Mouse (Mus musculus) limb, embryonic 14.5 days (tissue): Measurements from ENCODE around the gene Igf1r. TPM values are rescaled to one million over a fixed set of nuclear protein-coding genes. Genes with fewer than 3 reads are reported as not detected.

Experiments
- ATAC-seq: fragments of 200-750 bp; cut with Nextera tagmentation; 2 replicates; pipeline ENCODE4 v1.8.0; 2017; ENCODE audit warnings: low read depth, moderate number of reproducible peaks, moderate TSS enrichment; ENCODE audit not compliant: low FRiP score
- DNase-seq: peaks from one replicate; pipeline ENCODE4 v3.0.0-alpha.2; 2015; ENCODE audit warnings: low spot score
- H3K27ac ChIP-seq: fragments of 300-500 bp; sonication (generic); replicated peaks from 2 replicates; pipeline ENCODE4 v1.5.1; 2014; ENCODE audit warnings: low read depth, mild to moderate bottlenecking, low read length, moderate library complexity, mixed read lengths
- H3K27me3 ChIP-seq: fragments of 300-500 bp; sonication (generic); 2 replicates; pipeline ENCODE4 v1.6.1; 2014; ENCODE audit warnings: low read length, mixed read lengths; ENCODE audit not compliant: control insufficient read depth, insufficient read depth
- H3K36me3 ChIP-seq: fragments of 300-500 bp; sonication (generic); 2 replicates; pipeline ENCODE4 v1.6.1; 2014; ENCODE audit warnings: mild to moderate bottlenecking, low read length, moderate library complexity, mixed read lengths; ENCODE audit not compliant: control insufficient read depth, insufficient read depth
- H3K4me1 ChIP-seq: fragments of 300-500 bp; sonication (generic); 2 replicates; pipeline ENCODE4 v1.6.1; 2014; ENCODE audit warnings: antibody characterized with exemption, low read length, mixed read lengths; ENCODE audit not compliant: control insufficient read depth, insufficient read depth
- H3K4me2 ChIP-seq: fragments of 300-500 bp; sonication (generic); replicated peaks from 2 replicates; pipeline ENCODE4 v1.6.1; 2014; ENCODE audit warnings: low read depth, mild to moderate bottlenecking, low read length, moderate library complexity; ENCODE audit not compliant: severe bottlenecking
- H3K4me3 ChIP-seq: fragments of 300-500 bp; sonication (generic); replicated peaks from 2 replicates; pipeline ENCODE4 v1.5.1; 2014; ENCODE audit warnings: low read length
- H3K9ac ChIP-seq: fragments of 300-500 bp; sonication (generic); 2 replicates; pipeline ENCODE4 v1.6.1; 2014; ENCODE audit warnings: mild to moderate bottlenecking, low read depth, low read length, moderate library complexity; ENCODE audit not compliant: severe bottlenecking
- H3K9me3 ChIP-seq: fragments of 300-500 bp; sonication (generic); 2 replicates; pipeline ENCODE4 v1.6.1; 2016; ENCODE audit warnings: low read length; ENCODE audit not compliant: control insufficient read depth
- POLR2A ChIP-seq: fragments of 200-500 bp; IDR thresholded peaks from 2 replicates; pipeline ENCODE4 v1.8.0; 2012; ENCODE audit warnings: inconsistent platforms, mild to moderate bottlenecking, moderate library complexity, borderline replicate concordance; ENCODE audit not compliant: insufficient read depth, insufficient read length; ENCODE audit errors: extremely low read depth
- WGBS: fragments of 180-500 bp; shearing (Covaris S2); extraction: QIAGEN DNeasy Blood & Tissue Kit; methylation state at CpG from one replicate; pipeline ENCODE4 v1.1.7; 2014; 5-methylcytosine and 5-hydroxymethylcytosine counted together
- polyA plus RNA-seq, 2 experiments: library from polyadenylated mRNA; depleted of rRNA in 1 of 2; stranded (reverse) in 1 of 2; unstranded in 1 of 2; fragments of >200 nt; fragmentation: Nextera tagmentation in 1 of 2; extraction: Ambion mirVana in 1 of 2; gene quantifications; 2 replicates each; pipeline versions ENCODE4 v1.2.1 to v1.2.3; 2012 to 2014

Igf1r gene
- polyA plus RNA-seq, 2 experiments: 22.5 to 34.6 TPM

- Histone ChIP-seq H3K27me3 (no peaks in the 10 kb centered on the region), H3K4me1 (peaks cover 17% of the 10 kb centered on the region; the same call in 1 of the 2 replicates), H3K9me3 (no peaks in the 10 kb centered on the region), H3K27ac (no peak overlapping the region), H3K4me2 (no peak overlapping the region), H3K36me3 (0 out of 2 replicates have a peak, but pooled peaks cover 3% of the 10 kb centered on the region), H3K4me3 (no peak overlapping the region), H3K9ac (no peak overlapping the region)
- DNase-seq (no peak), ATAC-seq (no peak)
- WGBS: 45% methylated on average over 2 of the region's 2 CpGs
- no peak for TF ChIP-seq POLR2A
Observed at GRCm38 (mm10) chr7:67989376-67989775, 36.7 kb downstream of the Igf1r start.

- Histone ChIP-seq H3K36me3 (no peaks in the 10 kb centered on the region), H3K27me3 (no peaks in the 10 kb centered on the region), H3K4me3 (no peak overlapping the region), H3K9ac (no peak overlapping the region), H3K27ac (no peak overlapping the region), H3K4me1 (peaks cover 20% of the 10 kb centered on the region), H3K4me2 (no peak overlapping the region), H3K9me3 (no peaks in the 10 kb centered on the region)
- no peak for TF ChIP-seq POLR2A
- ATAC-seq (no peak), DNase-seq (no peak)
- 89% methylated on average over 4 of the region's 4 CpGs for WGBS
Observed at GRCm38 (mm10) chr7:67993614-67994013, 41.0 kb downstream of the Igf1r start.

GRCm38 (mm10) chr7:67994346-67994858, 41.8 kb downstream of the Igf1r start:
- no peaks in the 10 kb centered on the region for H3K36me3 ChIP-seq
- ATAC-seq (no peak), DNase-seq (no peak)
- no peaks in the 10 kb centered on the region for H3K9me3 ChIP-seq
- peaks cover 28% of the 10 kb centered on the region for H3K4me1 ChIP-seq
- H3K4me3 ChIP-seq: no peak overlapping the region
- no peak overlapping the region for H3K9ac ChIP-seq
- no peak for TF ChIP-seq POLR2A
- no peaks in the 10 kb centered on the region for H3K27me3 ChIP-seq
- no peak overlapping the region for H3K4me2 ChIP-seq
- H3K27ac ChIP-seq: no peak overlapping the region
- 83% methylated on average over 7 of the region's 7 CpGs for WGBS

- 54% methylated on average over 8 of the region's 8 CpGs for WGBS
- no peaks in the 10 kb centered on the region for H3K9me3 ChIP-seq
- H3K9ac ChIP-seq: no peak overlapping the region
- no peak for ATAC-seq
- no peaks in the 10 kb centered on the region for H3K27me3 ChIP-seq
- H3K4me2 ChIP-seq: no peak overlapping the region
- no peak overlapping the region for H3K27ac ChIP-seq
- H3K4me3 ChIP-seq: no peak overlapping the region
- H3K36me3 ChIP-seq: no peaks in the 10 kb centered on the region
- peaks cover 28% of the 10 kb centered on the region for H3K4me1 ChIP-seq
- DNase-seq: no peak
- no peak for TF ChIP-seq POLR2A
Observed at GRCm38 (mm10) chr7:67995276-67995675, 42.6 kb downstream of the Igf1r start.

- ATAC-seq (no peak), DNase-seq (no peak)
- no peaks in the 10 kb centered on the region for H3K27me3 ChIP-seq
- H3K9ac ChIP-seq: no peak overlapping the region
- WGBS: 47% methylated on average over 12 of the region's 12 CpGs
- H3K27ac ChIP-seq: no peak overlapping the region
- no peak overlapping the region for H3K4me2 ChIP-seq
- peaks cover 28% of the 10 kb centered on the region for H3K4me1 ChIP-seq
- TF ChIP-seq POLR2A: no peak
- H3K36me3 ChIP-seq: no peaks in the 10 kb centered on the region; the same call in 1 of the 2 replicates
- no peak overlapping the region for H3K4me3 ChIP-seq
- H3K9me3 ChIP-seq: no peaks in the 10 kb centered on the region
Observed at GRCm38 (mm10) chr7:67996202-67996960, 43.8 kb downstream of the Igf1r start.
